Mouse (Mus musculus) kidney, adult 18-20 months (tissue): ENCODE results near the gene Nmnat2.
"Not testable (repeated sequence)": the region's sequence is repeated elsewhere in the genome, so short reads cannot be mapped to it uniquely, and the experiment has no call there.

Experiments
- DNase-seq: peaks from one replicate; pipeline ENCODE4 v3.0.0; 2021

Gene Nmnat2

GRCm38 (mm10) chr1:153064784-153065390, 110.1 kb downstream of the Nmnat2 start:
- DNase-seq: no peak

DNA sequence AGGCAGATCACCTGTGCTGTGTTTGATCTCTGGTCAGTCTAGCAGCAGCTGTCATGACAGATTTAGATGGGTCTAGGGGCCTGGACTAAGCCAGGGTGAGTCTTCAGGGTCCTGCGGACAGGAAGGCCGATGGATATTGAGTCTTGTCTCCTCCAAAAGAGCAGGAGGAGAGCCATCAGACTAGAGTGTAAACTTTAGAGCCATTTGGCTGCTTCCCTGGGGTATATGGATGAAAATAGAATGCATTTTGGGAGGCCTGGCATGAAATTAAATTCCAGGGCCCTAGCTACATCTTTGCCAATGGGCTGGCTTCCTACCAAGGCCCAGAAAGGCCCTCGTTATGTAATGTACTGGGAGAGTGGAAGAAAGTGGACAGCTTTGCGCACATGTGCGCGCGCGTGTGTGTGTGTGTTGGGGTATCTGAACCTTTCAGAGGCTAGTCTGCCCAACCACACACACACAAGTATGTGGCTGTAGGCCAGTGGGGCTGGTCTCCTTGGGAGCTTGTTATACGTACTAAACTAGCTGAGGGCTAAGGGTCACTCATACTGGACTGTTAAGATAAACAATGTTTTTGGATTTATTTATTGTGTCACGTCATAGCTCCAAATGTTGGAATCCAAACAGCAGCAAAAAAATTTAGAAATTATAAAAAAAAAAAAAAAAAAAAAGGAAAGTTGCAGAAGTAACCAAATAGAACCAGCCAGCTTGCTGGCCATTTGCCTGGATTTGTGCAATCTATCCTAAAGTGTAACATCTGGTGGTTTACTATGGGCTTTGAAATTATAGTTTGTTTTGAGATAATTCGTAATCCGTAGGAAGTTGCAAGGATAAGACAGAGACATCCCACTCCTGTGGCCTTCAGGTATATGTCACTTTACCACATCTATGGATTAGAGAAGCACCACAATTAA, 110.9 kb downstream of the Nmnat2 start:
- peak; percentile 18 for DNase-seq

- DNase-seq: no peak
These were observed 111.6 kb downstream of the Nmnat2 start for GRCm38 (mm10) chr1:153066387-153066781.

DNA sequence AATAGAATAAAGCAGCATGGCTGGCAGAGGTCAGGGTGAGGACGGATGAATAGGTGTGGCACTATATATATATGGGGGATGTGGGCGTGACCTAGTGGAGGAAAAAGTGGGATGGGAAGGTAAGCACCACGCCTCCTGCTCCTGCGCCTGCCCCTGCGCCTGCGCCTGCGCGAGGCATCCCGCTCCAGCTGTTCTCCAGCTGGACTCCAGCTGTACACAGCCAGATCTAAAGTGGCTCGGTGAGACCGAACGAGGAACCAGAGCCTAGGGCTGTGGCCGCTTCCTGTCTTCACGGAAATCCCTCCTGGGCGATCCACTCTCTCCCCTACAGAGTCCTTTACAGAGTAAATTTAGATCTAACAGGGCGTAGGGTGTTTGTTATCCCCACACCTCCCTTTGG, 116.8 kb downstream of the Nmnat2 start:
- no peak for DNase-seq

- no peak for DNase-seq
These were observed 117.2 kb downstream of the Nmnat2 start for GRCm38 (mm10) chr1:153071995-153072394.

DNA sequence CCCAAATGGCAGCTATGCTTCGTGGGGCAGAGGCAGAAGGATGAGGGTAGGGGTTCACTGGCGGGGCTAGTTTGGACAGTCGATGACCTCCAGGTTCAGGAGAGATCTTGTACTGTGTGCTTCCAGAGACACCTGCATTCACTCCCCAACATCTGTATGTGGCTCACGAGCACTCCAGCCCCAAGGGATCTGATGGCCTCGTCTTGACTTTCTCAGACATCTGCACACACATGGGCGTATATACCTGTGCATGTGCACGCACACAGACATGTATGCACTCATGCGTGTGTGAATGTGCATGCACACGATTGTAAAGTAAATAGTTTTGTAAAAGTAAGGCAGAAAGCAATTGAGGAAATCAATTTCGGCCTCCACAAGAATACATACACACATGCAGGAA, 117.9 kb downstream of the Nmnat2 start:
- DNase-seq: no peak

DNA sequence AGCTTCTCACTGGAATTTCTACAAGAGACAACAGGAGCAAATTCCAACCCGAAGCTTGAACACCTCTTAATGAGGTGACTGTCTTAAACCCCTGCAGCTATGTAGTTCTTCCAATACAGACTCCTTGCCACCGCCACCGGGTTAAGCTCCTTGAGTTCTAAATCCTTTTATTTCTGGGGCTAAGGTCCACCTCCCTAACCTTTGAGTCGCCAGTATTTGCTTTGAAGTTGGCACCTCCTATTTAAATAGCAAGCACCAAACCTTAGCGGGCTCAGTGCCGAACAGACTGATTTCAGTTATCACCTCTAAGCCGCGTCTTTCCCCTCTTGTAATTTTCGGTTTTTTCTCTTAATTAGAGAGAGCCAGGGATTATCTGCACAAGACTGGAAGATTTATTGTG, 118.6 kb downstream of the Nmnat2 start:
- no peak for DNase-seq

GRCm38 (mm10) chr1:153075087-153075736, 120.4 kb downstream of the Nmnat2 start:
- no peak for DNase-seq

GRCm38 (mm10) chr1:153075955-153076354, 121.2 kb downstream of the Nmnat2 start:
- DNase-seq: no peak

DNA sequence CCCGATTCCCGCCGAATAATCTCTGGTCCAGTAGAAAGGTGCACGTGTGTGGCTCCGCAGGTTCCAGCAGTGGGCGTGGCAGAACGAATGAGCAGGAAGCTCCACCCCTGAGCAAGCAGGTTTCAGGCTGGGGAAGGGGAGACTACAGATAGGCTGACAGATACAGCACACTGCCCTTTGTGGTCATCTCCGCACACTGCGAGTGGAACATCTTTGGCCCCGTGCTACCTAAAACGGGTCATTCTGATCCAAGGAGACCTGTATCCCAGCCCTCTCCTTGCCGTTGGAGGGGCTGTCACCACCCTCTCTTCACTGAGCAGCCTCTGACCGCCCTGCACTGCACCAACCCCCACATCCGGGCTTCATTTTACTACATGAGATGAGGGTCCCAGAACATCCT, 128.4 kb downstream of the Nmnat2 start:
- not testable (repeated sequence) for DNase-seq

- no peak for DNase-seq
These were observed 129.4 kb downstream of the Nmnat2 start for GRCm38 (mm10) chr1:153084191-153084590.

DNA sequence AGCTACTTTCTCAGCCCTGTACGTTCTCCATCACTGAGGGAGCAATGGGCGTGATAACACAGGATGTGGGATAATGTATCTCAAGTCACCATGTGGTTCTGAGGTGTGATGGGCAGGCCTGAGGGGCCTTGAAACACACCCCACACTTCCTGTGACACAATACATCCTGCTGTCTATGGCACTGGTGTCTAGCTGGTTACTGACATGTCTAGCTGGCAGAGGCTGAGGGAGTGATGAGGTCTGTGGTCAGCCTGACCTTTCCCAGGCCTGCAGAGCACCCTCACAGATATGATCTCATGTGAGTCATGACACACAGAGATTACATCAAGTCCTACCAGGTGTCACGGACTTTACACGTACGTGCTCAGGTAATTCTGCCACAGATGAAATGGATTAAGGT, 130.4 kb downstream of the Nmnat2 start:
- DNase-seq: no peak

- no peak for DNase-seq
These were observed 133.0 kb downstream of the Nmnat2 start for GRCm38 (mm10) chr1:153087771-153088170.

DNA sequence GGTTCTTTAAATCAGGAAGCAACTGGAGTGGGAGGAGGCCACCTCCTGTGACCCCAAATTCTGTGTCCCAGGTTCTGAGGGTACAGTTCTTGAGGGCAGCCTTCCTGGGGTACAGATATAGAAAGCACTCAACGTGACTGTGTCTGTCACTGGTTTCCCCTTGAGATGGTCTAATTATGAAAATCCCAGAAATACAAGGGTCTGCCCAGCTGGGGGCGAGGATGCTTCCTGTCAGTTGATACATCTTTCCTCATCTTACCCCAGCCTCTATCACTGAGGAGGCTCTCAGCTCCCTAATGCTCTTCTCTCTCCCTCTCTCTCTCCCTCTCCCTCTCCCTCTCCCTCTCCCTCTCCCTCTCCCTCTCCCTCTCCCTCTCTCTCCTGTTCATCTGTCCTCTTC, 135.3 kb downstream of the Nmnat2 start:
- no peak for DNase-seq

DNA sequence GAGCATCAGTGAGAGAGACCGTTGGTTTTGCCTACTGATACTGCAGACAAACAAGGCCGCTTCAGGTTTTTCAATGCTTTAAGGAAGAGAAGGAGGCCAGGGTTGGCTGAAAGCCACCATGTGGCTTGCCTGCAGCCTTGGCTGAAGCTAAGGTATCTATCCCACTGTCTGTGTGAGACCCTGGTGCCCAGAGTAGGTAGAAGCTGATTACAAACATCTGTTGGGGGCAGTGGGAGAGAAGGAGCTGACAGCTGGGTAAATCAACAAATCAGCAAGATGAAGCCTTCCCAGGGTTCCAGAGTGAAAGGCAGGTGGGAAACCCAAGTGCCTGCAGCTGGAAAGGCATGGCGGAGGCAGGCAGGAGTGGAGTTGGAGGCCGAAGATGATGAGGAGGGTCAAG, 136.0 kb downstream of the Nmnat2 start:
- no peak for DNase-seq

DNA sequence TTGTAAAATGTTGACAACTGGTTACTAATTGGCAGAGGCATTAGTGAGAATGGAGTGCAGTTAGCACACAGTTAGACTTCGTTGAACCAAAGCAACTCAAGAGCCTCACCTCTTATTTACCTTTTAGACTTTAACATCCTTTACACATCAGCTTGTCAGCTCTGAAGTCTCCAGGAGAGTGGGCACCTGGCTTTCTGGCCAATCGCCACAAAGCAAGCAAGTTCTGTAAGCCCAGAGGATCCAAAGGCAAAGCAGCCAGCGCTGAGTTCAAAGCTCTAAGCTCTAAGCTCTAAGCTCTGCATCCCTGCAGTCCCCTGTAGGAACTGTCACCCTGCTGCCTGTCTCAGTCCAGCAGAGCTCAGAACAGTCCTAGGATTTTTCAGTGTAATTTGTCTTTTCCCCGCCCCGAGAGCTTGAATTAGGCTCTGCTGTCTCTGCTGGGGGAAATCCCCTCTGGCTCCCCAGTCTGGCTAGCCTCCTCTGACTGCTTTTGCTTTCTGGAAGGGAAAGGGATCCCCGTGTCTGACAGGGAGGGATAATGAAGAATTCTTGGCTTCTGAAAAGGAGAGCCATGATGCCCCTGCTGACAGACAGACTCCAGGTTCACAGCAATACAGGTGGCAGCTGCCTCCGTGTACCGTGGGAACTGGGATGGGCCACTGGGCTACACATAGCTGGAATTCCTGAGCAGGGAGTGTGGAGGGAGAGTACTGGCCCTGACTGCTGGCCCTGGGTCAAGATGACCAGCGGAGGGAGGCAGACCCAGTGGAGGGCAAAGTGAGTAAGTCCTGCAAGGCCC, 136.8 kb downstream of the Nmnat2 start:
- DNase-seq: peak; percentile 43

DNA sequence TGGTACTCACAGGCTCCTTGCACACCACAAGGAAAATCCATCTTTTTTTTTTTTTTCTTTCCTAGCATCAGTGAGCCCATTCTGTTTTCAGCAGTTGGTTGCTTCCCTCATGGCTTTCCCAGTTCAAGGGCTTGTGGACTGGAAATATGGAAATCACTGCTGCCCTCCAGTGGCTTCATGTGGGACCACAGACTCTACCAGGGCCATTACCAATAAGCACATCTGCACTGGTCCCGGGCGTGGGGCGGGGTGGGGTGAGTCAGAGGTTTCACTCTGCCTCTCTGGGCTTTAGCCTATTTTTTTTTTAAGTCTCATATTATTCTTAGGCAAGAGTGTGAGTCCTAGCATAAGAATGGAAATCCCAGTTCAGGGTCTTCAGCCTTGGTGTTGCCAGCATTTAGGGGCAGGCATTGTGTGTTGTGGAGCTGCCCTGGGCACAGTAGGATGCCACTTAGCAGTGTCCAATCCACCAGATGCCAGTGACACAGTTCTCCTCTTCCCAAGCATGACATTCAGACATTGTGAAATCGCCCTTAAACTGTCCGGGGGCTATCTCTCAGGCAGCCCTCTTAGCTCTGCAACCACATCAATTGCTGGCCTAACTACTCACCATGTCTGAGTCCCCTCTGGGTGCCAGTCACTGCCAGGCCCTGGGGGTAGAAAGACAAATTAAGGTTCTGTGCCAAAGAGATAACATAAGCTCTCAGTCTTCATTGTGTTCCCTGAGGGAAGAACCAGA, 137.6 kb downstream of the Nmnat2 start:
- DNase-seq: peak; percentile 66

DNA sequence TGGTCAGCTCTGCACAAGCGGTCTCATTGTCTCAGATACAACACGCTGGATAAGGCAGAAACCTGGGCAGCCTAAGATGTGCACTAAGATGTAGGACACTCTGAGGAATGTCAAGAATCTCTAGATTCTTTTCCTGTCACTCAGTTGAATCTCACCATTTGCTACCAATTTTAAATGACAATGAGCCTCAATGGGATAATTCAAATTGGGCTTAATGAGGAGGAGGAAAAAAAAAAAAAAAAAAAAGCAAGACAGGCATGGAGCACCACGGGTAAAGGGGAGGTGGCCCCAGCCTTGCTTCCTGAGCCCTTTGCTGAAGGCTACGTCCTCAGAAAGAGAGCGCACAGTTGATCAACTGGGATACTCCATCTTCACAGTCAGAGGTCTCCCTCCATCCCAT, 138.4 kb downstream of the Nmnat2 start:
- no peak for DNase-seq

- DNase-seq: no peak
These were observed 138.8 kb downstream of the Nmnat2 start for GRCm38 (mm10) chr1:153093581-153093980.

DNA sequence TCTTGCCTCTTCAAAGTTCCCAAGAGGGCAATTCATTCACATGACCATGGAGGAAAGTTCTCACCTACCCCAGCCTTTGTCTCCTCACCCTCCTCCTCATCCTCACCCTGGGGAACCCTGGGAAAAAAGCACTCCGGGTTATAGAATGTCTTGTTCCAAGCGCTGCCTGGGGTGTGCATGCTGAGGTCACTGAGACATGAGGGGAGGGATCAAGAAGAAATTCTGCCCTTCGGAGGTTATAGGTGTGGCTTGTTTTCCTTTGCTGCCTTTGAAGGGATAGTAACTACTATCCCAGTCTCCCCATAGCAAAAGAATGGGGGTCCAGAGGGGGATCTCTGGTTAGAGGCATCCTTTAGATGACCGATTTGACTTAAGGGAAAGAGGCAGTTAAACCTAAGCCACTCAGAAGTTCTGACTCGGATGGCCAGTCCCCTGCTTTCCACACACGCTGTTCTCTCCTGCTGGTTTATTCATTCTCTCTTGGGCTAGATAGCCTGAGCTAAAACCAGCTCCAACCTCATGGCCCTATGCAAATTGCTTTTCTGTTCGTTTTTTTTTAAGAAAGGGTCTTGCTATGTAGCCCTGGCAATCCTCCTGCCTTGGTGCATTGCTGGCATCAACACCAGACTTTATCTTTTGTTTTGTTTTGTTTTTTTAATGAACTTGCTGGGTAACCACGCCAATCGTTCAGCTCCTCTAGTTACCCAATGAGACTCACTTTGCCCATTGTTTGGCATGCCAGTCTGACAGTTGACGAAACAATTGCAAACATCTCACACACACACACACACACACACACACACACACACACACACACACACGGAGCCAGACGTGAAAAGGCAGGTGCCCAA, 139.7 kb downstream of the Nmnat2 start:
- no peak for DNase-seq

- no peak for DNase-seq
These were observed 140.5 kb downstream of the Nmnat2 start for GRCm38 (mm10) chr1:153095328-153095727.
